Mouse (Mus musculus): ENCODE measurements around the gene Dnal1.

GRCm38 (mm10) chr12:84110814-84111213, 3.4 kb upstream of the Dnal1 start:
- TF ChIP-seq CTCF (conservative IDR thresholded peaks at IDR 0.05; ENCODE audit: insufficient read depth, insufficient read length, low read depth, low read length), result no peak
- no peak for TF ChIP-seq POLR2A (IDR thresholded peaks at IDR 0.05; ENCODE audit: low read depth, low read length)
